Mouse (Mus musculus): ENCODE measurements around the gene Mtrex.

- no peak for TF ChIP-seq SIN3A (IDR thresholded peaks at IDR 0.05; ENCODE audit: low read length)
- TF ChIP-seq MXI1 (IDR thresholded peaks at IDR 0.05; ENCODE audit: low read depth, low read length) = no peak
- no peak for TF ChIP-seq MYB (IDR thresholded peaks at IDR 0.05; ENCODE audit: low read depth, low read length)
- no peak for TF ChIP-seq USF1 (IDR thresholded peaks at IDR 0.05; ENCODE audit: low read depth, low read length)
- no peak for TF ChIP-seq MAX (IDR thresholded peaks at IDR 0.05; ENCODE audit: low read length)
- TF ChIP-seq CTCF (IDR thresholded peaks at IDR 0.05 in 2 of 3, conservative IDR thresholded peaks at IDR 0.05 in 1 of 3; ENCODE audit: control insufficient read depth in 1 of 3, insufficient read depth in 1 of 3, low read depth in 2 of 3, low read length in 3 of 3, poor library complexity in 1 of 3, severe bottlenecking in 1 of 3) = no peak
- TF ChIP-seq TCF12 (IDR thresholded peaks at IDR 0.05; ENCODE audit: low read depth, low read length) = no peak
- TF ChIP-seq POLR2AphosphoS5 (IDR thresholded peaks at IDR 0.05; ENCODE audit: borderline replicate concordance, low read depth, low read length) = no peak
- no peak for TF ChIP-seq POLR2A (IDR thresholded peaks at IDR 0.05; ENCODE audit: control insufficient read depth in 1 of 2, insufficient read depth in 1 of 2, low read depth in 1 of 2, low read length in 2 of 2, poor library complexity in 1 of 2)
- TF ChIP-seq NELFE (IDR thresholded peaks at IDR 0.05; ENCODE audit: low read depth, low read length) = no peak
- TF ChIP-seq HCFC1 (IDR thresholded peaks at IDR 0.05; ENCODE audit: low read depth, low read length) = no peak
- TF ChIP-seq BHLHE40 (IDR thresholded peaks at IDR 0.05; ENCODE audit: borderline replicate concordance, low read depth, low read length) = no peak
- TF ChIP-seq EP300 (IDR thresholded peaks at IDR 0.05; ENCODE audit: low read depth in 1 of 2, low read length in 2 of 2) = no peak
Measured at GRCm38 (mm10) chr13:112866782-112867181, 60.4 kb downstream of the Mtrex start.

Measured in MEL (cell line).